Mouse (Mus musculus) small intestine, adult 2 months (tissue): ENCODE measurements around the gene Pak3.

ENCODE experiments used
- CTCF ChIP-seq: fragments of 200-500 bp; IDR thresholded peaks from 2 replicates; pipeline ENCODE4 v1.5.1; 2012; ENCODE audit warnings: low read depth, mild to moderate bottlenecking, control low read depth, inconsistent platforms, low read length, moderate library complexity, mixed read lengths; ENCODE audit not compliant: insufficient replicate concordance, insufficient read length; ENCODE audit errors: extremely low read depth
- POLR2A ChIP-seq: fragments of 200-500 bp; IDR thresholded peaks from 2 replicates; pipeline ENCODE4 v1.6.1; 2012; ENCODE audit warnings: low read depth, mild to moderate bottlenecking, control low read depth, inconsistent platforms, low read length, moderate library complexity

DNA sequence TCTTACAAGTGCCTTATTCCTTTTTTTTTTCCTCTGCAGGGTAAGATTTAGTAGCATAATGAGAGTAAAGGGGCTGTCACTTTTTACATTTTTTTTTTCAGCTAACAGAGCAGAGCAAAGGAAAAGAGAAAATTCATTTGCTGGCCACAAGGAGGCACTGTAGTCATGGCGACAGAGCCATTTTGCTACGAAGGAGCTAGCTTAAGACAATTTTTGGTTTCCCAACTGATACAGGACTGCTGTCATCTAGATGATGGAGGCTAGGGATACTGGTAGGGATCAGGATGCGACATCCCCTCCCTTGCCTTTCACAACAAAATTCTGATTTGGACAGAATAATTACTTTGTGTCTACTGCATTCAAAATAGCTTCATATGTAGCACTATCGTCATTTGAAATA, 217.6 kb downstream of the Pak3 start:
- TF ChIP-seq CTCF (no peak), POLR2A (no peak)
